Mouse (Mus musculus): ENCODE measurements around the gene Cacna1i. TPM values are rescaled to one million over a fixed set of nuclear protein-coding genes. Genes with fewer than 3 reads are reported as not detected.

The Cacna1i gene
- total RNA-seq, 1 experiment from 2014 or later = 3.1 TPM

DNA sequence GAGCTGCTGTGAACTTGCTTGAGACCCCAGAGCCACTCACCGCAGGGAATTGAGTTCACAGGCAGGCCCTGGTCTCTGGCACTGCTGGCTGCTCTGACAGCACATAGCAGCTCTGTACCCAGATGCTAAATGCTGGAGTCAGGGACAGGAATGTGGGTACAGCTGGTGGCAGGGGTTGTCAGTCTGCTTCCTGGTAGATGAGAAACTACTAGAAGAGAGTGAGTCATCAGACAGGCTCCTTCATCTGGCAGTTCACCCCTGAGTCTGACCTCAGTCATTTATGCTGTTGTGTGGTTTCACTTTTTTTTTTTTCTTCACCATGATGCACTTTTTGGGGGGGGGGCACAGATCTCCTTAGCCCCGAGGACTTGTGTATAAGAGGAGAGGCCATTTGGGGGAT is 32.3 kb downstream of the Cacna1i start:
- ATAC-seq (replicated peaks; ENCODE audit: insufficient number of reproducible peaks, low FRiP score, low TSS enrichment, poor library complexity, severe bottlenecking) = no peak

DNA sequence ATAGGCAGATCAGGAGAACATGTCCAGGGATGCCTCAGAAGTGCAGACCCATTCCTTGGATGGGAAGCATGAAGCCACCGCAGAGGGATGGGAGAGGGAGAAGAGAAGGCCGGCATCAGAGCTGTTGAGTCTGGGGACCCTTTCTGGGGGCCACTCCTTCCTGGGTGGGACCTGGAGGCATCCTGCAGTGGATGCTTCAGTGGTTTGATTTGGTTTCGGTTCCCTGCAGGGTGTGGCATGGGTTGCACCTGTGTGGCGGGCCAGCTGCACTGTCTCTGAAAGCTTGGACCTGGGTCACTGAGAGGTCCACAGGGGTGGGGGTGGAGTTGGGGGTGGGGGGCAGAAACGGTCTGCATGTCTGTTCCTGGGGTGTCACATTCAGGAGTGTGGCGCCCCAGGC is 32.9 kb downstream of the Cacna1i start:
- no peak for ATAC-seq (replicated peaks; ENCODE audit: insufficient number of reproducible peaks, low FRiP score, low TSS enrichment, poor library complexity, severe bottlenecking)

DNA sequence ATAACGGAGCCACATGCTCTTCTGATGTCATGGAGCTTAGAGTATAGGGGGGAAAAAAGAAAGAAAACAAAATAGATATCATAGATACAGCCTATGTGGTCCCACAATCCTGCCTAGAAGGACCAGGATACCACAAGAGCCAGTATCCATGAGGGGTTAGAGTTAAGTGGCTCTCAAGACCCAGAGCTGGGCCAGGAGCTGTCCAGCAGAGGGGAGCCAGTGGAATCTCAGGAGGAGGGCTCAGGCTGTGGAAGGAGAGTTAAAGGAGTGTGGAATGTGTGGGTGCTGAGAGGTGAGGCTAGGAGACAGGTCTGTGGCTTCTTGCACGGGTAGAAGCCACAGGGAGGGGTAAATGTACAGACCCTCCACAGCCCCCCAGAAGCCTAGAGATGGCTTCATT is 38.2 kb downstream of the Cacna1i start:
- no peak for ATAC-seq (replicated peaks; ENCODE audit: insufficient number of reproducible peaks, low FRiP score, low TSS enrichment, poor library complexity, severe bottlenecking)

- ATAC-seq (replicated peaks; ENCODE audit: insufficient number of reproducible peaks, low FRiP score, low TSS enrichment, poor library complexity, severe bottlenecking) = no peak
These were observed 38.7 kb downstream of the Cacna1i start for GRCm38 (mm10) chr15:80325756-80326155.

DNA sequence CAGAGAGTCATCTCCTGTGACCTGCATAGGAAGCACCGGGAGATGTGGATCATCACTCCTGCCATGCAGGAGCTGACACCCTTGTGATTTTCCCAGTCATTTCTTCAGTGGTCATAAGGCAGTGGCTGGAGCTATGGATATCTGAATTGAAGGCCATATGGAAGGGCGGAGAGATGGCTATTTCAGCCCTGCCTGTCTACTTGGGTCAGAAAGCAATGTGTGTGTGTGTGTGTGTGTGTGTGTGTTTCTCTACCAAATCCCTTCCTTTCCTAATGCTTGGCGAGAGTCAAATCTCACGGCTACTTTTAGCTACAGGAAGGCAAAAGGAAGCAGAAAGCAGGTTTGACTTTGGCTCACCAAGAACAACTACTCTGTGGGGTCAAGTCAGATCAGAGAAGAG is 39.9 kb downstream of the Cacna1i start:
- ATAC-seq (replicated peaks; ENCODE audit: insufficient number of reproducible peaks, low FRiP score, low TSS enrichment, poor library complexity, severe bottlenecking) = no peak

GRCm38 (mm10) chr15:80327743-80328540 is 40.9 kb downstream of the Cacna1i start:
- ATAC-seq (replicated peaks; ENCODE audit: insufficient number of reproducible peaks, low FRiP score, low TSS enrichment, poor library complexity, severe bottlenecking) = no peak

GRCm38 (mm10) chr15:80330276-80330675 is 43.2 kb downstream of the Cacna1i start:
- no peak for ATAC-seq (replicated peaks; ENCODE audit: insufficient number of reproducible peaks, low FRiP score, low TSS enrichment, poor library complexity, severe bottlenecking)

- ATAC-seq (replicated peaks; ENCODE audit: insufficient number of reproducible peaks, low FRiP score, low TSS enrichment, poor library complexity, severe bottlenecking) = no peak
These were observed 47.7 kb downstream of the Cacna1i start for GRCm38 (mm10) chr15:80334766-80335165.

GRCm38 (mm10) chr15:80335196-80335595 is 48.2 kb downstream of the Cacna1i start:
- ATAC-seq (replicated peaks; ENCODE audit: insufficient number of reproducible peaks, low FRiP score, low TSS enrichment, poor library complexity, severe bottlenecking) = no peak

- ATAC-seq (replicated peaks; ENCODE audit: insufficient number of reproducible peaks, low FRiP score, low TSS enrichment, poor library complexity, severe bottlenecking) = no peak
These were observed 53.3 kb downstream of the Cacna1i start for GRCm38 (mm10) chr15:80340348-80340747.

GRCm38 (mm10) chr15:80342394-80342793 is 55.4 kb downstream of the Cacna1i start:
- ATAC-seq (replicated peaks; ENCODE audit: insufficient number of reproducible peaks, low FRiP score, low TSS enrichment, poor library complexity, severe bottlenecking) = no peak

DNA sequence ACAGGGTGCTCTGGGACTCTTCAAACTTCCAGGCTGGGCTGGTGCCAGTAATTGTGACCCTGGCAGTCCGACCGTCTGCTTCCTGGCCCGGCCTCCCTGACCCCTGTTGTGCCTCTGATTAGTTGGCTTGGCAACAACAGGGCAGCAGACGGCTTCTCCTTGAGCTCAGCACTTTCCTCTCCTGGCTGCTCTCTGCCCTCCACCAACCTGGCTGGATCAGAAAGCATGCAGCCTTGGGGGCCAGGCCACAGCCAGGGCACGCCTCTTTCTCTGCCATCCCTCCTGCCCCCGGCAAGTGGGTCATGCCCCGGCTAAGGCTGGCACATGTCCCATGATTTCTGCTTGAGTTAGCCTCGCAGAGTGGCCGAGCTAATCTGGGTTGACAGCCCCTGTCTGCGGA is 56.0 kb downstream of the Cacna1i start:
- no peak for ATAC-seq (replicated peaks; ENCODE audit: insufficient number of reproducible peaks, low FRiP score, low TSS enrichment, poor library complexity, severe bottlenecking)

DNA sequence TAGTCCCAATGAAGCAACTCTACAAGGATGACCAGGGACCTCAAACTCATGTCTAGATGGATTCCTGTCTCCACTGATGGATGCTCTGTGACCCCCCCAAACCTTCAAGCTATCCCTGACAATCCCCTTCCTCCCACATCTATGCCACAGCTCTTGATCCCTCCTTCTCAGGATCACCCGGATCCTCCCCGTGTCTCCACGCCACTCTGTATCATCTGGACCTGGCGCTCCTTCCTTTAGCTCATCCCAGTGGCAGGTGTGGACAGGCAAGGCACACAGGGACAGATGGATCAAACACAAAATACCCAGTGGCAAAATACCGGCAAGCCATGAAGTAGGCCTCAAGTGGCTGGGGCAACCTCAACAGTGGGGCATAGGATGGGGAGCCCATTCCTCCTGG is 56.7 kb downstream of the Cacna1i start:
- ATAC-seq (replicated peaks; ENCODE audit: insufficient number of reproducible peaks, low FRiP score, low TSS enrichment, poor library complexity, severe bottlenecking) = no peak

- ATAC-seq (replicated peaks; ENCODE audit: insufficient number of reproducible peaks, low FRiP score, low TSS enrichment, poor library complexity, severe bottlenecking) = no peak
These were observed 59.5 kb downstream of the Cacna1i start for GRCm38 (mm10) chr15:80346510-80346909.

GRCm38 (mm10) chr15:80350431-80350830 is 63.4 kb downstream of the Cacna1i start:
- no peak for ATAC-seq (replicated peaks; ENCODE audit: insufficient number of reproducible peaks, low FRiP score, low TSS enrichment, poor library complexity, severe bottlenecking)

GRCm38 (mm10) chr15:80358798-80359197 is 71.8 kb downstream of the Cacna1i start:
- ATAC-seq (replicated peaks; ENCODE audit: insufficient number of reproducible peaks, low FRiP score, low TSS enrichment, poor library complexity, severe bottlenecking) = no peak

- no peak for ATAC-seq (replicated peaks; ENCODE audit: insufficient number of reproducible peaks, low FRiP score, low TSS enrichment, poor library complexity, severe bottlenecking)
These were observed 74.9 kb downstream of the Cacna1i start for GRCm38 (mm10) chr15:80361780-80362508.

DNA sequence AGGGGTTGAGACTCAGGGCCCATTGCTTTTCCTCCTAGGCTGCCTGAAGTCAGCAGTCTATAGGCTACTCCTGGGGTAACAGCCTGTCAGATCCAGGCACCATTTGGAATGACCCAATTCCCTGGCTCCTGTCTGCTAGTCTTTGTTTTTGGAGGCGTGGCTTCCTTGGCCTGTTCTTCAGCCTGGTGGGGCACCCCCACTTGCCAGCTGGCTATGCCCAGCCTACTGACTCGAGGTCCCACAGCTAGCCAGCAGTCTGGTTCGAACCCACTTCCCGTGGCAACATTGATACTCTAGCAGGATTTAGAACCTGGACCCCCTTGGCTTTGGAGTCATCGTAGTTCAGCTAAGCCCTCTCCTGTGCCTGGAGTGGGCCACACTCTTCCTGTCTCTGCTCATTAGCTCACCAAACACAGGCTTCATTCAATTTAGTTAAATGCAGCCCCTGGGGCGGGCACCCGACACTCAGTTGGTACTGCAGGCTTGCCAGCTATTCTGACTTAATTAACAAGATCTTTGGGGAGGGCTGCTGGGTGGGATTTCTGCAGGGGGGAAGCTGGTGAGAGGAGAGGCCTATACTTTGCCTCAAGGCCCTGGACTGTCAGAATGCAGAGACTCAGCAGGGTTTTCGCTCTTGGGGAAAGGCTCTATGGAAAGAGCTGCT is 75.6 kb downstream of the Cacna1i start:
- ATAC-seq (replicated peaks; ENCODE audit: insufficient number of reproducible peaks, low FRiP score, low TSS enrichment, poor library complexity, severe bottlenecking) = no peak

DNA sequence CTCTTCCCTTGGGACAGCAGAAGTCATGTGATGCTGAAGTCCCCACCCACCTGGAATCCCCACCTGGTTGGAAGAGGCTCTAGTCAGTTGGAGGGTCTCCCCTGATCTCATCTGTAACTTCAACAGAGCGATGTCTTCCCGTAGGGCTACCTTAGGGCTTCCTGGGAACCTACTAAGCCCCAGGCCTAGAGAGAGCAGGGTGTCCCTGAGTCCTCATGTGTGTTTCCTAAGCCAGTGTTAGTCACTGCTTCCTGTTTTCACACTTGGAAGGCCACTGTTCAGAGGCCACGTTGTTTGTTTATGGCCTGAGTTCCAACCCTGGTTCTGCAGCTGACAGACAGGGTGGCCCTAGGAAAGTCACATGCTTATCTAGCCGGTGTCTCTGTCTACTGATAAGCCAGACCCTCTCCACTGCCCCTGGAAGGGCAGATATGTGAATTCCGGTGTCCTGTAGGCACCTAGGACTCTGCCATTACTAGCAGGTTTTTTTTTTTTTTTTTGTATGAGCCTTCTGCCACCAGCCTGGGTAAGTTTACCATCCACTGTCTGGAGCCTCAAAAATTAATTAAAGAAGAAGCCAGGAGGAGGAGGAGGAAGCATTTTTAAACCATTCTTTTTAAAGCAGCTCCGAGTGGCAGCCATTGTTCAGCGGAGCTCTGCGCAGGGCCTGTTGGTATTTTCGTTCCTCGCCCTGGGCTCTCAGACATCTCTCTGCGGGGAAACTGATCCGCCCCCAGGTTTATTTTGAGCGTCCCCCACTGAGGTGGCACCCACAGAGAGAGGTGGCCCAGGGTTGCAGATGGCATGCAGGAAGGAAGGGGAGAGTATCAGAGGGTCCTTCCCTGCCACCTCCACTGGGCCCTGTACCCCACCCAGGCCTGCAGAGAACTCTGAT is 77.0 kb downstream of the Cacna1i start:
- no peak for ATAC-seq (replicated peaks; ENCODE audit: insufficient number of reproducible peaks, low FRiP score, low TSS enrichment, poor library complexity, severe bottlenecking)

Measured in monocyte, adult 5-6 weeks (primary cell).